Mouse (Mus musculus) adrenal gland (tissue): ENCODE data around the gene Rpl23a.
"Not testable (repeated sequence)": the region's sequence is repeated elsewhere in the genome, so short reads cannot be mapped to it uniquely, and the experiment has no call there.

ENCODE experiments used
- intact Hi-C: fragments of 180-260 bp; cut with DNase I; formaldehyde crosslinking; loops from one replicate; pipeline ENCODE4 v1.15.1; 2025
- microRNA-seq, 2 experiments: library from miRNA; unstranded; fragments of <30 nt; microRNA quantifications; one replicate each; pipeline ENCODE4; 2019

Rpl23a gene

GRCm38 (mm10) chr11:78152299-78153231 is 30.8 kb downstream of the Rpl23a start:
- intact Hi-C loops, result loop anchor here (5.0 kb wide), 2 partner anchors 55 to 90 kb away; no protein-coding TSS in a partner anchor

GRCm38 (mm10) chr11:78151161-78151560 is 32.2 kb downstream of the Rpl23a start:
- intact Hi-C loops, result loop anchor here (5.0 kb wide), 2 partner anchors 54 to 89 kb away; no protein-coding TSS in a partner anchor

- intact Hi-C loops, result no loop called here
Measured at GRCm38 (mm10) chr11:78146707-78147543, 36.5 kb downstream of the Rpl23a start.

DNA sequence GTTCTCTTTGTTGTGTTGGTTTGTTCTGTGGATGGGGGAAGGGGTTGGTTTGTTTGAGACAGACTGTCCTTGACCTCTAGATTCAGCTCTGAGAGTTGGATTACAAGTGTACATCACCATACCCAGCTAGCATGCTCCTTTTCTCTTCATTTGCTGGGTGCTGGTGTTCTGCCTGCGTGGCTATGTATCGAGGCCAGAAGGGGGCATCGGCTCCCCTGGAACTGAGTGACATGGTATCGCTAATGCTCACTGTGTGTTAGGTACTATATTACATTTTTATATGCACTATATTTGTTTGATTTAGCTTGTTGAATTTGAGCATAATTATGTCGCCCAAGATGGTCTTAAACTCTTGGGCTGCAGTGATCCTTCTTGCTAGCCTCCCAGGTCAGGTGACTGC is 37.2 kb downstream of the Rpl23a start:
- intact Hi-C loops, result no loop called here

DNA sequence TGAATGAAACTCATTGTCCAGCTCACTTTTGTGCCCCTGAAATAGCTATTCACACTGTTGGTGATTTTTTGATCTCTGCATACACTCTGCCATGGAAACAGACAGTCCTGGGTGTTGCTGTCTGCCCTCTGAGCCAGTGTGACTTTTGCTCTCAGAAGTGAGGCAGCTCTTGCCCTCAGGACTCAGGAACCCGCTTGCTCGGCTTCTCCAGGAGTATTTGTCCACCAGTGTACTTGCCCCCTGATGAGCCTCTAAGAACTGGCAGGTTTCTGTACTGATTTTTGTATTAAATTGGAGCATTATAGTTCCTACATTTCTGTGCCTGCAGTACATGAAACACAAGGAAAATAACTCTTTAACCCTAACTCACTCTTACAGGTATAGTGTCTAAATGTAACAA is 39.9 kb downstream of the Rpl23a start:
- intact Hi-C loops, result no loop called here

- intact Hi-C loops, result no loop called here
Measured at GRCm38 (mm10) chr11:78140665-78141064, 42.7 kb downstream of the Rpl23a start.

GRCm38 (mm10) chr11:78138023-78138422 is 45.4 kb downstream of the Rpl23a start:
- intact Hi-C loops, result no loop called here

DNA sequence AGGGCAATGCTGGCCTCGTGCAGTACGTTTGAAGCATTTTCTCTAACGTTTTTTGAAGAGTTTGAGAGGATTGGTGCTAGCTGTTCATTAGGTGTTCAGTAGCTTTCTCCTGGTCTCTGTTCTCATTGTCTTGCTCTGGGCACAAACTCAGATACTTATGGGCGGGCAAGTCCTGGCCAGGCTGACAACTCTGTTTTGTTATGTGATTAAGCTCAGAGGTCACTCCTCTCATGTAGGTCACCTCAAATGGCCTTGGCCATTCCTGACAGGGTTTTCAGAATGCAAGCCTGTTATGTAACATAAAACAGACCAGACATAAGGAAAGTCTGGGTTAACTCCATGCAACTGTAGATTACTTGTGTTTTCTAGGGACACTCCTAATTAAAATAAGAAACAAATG is 45.8 kb downstream of the Rpl23a start:
- intact Hi-C loops, result no loop called here

DNA sequence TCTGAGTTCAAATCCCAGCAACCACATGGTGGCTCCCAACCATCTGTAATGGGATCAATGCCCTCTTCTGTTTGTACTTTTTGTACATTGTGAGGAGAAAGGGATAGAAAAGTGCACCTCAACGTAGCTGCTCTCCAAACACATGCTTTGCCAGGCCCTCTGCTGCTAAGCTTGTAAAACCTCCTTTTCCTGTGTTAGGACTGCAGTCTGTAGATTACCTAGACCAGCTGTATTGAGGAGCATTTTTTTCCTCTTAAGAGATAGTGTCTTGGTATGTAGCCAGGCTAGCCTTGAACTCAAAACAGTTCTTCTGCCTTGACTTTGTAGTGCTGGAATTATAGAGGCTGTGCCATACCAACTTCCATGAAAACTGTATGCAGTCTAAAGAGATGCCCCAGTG is 47.3 kb downstream of the Rpl23a start:
- intact Hi-C loops, result no loop called here

- intact Hi-C loops, result not testable (repeated sequence)
Measured at GRCm38 (mm10) chr11:78135314-78135713, 48.1 kb downstream of the Rpl23a start.

DNA sequence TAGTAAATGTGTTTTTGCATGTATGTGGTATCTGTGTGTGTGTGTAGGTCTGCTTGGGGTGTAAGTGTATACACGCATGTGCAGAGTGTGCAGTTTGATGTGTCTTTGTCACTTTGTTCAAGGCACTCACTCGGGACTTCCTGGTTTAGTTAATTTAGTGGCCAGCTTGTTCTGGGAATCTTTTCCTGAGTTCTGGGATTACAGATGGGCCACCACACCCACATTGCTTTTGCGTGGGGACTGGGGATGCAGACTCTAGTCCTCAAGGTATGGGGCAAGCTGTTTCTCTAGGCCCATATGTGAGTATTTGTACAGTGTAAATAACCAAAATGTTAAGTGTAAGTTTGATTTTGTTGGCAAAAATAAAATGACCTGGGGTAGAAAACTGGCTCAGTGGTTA is 49.0 kb downstream of the Rpl23a start:
- intact Hi-C loops, result no loop called here

DNA sequence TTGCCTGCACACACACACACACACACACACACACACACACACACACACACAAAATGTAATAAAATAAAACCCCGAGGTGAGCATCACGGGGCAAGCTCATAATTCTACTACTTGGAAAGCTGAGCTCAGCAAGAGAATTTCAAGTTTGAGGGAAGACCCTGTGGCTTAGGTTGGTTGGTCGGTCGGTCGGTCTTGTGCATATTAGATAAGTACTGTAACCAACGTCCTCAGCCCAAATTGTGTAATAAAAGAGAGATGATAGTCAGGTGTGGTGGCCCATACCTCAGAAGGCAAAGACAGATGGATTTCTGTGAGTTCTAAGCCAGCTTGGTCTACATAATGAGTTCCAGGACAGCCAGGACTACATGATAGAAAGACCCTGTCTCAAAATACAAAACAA is 49.5 kb downstream of the Rpl23a start:
- intact Hi-C loops, result no loop called here

Small RNA genes within 50 kb of the gene (microRNA-seq; reads per million reads assigned to microRNA genes)
- 0.23 to 0.74 reads per million in 2 experiments for gene Mir7653
